In the genomic region with DNA sequence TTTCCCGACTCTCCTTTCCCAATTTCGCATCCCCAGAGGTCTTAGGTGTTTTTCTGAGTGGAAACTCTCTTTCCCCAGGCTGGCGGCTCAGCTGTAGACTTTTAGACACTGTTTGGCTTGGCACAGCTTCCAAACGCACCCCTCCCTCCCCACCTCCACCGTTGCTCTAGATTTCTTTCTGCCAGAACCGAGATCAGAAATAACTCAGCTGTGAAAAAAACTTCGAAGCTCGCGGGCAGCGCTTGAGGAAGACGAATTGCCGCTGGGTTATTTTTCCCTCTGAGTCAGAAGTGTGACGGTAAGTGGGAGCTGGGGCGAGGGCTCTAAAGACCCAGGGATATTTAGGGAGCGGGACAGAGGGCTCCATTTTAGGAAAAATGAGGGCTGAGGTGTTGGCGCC, we compare ENCODE assay signal across 13 mouse cellular contexts. TPM values are rescaled to one million over a fixed set of nuclear protein-coding genes. Genes with fewer than 3 reads are reported as not detected.
DNase-seq lines count a peak whose midpoint lies in the region.
"Had no signal": no experiment of that assay in that cellular context is flagged by ENCODE, and none has a peak within 500 bp of the region (broad histone marks: within the 10 kb centered on the region; RNA-seq: fewer than 3 reads in every experiment).

No protein-coding gene starts in this region.

- H3K36me3 ChIP-seq in embryonic facial prominence, embryonic 10.5 days (replicated peaks): no peaks in the 10 kb centered on the region
- H3K36me3 ChIP-seq: G1E; hindbrain, embryonic 15.5 days had no signal

- H3K9me3 ChIP-seq in embryonic facial prominence, embryonic 10.5 days: no peaks in the 10 kb centered on the region
- H3K9me3 ChIP-seq: hindbrain, embryonic 15.5 days had no signal

- H3K4me1 ChIP-seq in embryonic facial prominence, embryonic 10.5 days: peaks cover 28% of the 10 kb centered on the region

- H3K4me3 ChIP-seq in embryonic facial prominence, embryonic 10.5 days: no peak overlapping the region
- H3K4me3 ChIP-seq: hindbrain, embryonic 15.5 days had no signal

- WGBS in embryonic facial prominence, embryonic 10.5 days: 80% methylated on average over 16 of the region's 16 CpGs

- H3K27ac ChIP-seq in embryonic facial prominence, embryonic 10.5 days (replicated peaks): 0 out of 2 replicates have a peak overlapping the region, but pooled peaks have one; percentile 7
- H3K27ac ChIP-seq: hindbrain, embryonic 15.5 days had no signal

- DNase-seq in kidney, postnatal 4 days: peak; percentile 30
- no peak for DNase-seq in kidney, adult 11 months
- DNase-seq in embryonic facial prominence, embryonic 10.5 days (ENCODE audit: low spot score): no peak
- peak; percentile 57 to 68 for DNase-seq in frontal cortex, postnatal 25 days (ENCODE audit: low spot score in 2 of 2)
- peak; percentile 79 to 88 for DNase-seq in right cerebral cortex, adult 2 months (ENCODE audit: low spot score in 2 of 2)
- DNase-seq in adrenal gland, postnatal 10 days: no peak
- no peak for DNase-seq in adrenal gland, adult 18-20 months (ENCODE audit: low spot score in 2 of 2)
- DNase-seq: adrenal gland, postnatal 25 days; cerebellum, adult 8-10 months; lung, postnatal 4 days; retina, postnatal 1 day had no signal

- H3K27me3 ChIP-seq in embryonic facial prominence, embryonic 10.5 days (replicated peaks; ENCODE audit: low read depth, poor library complexity, severe bottlenecking): peaks cover 9% of the 10 kb centered on the region; the same call in 1 of the 2 replicates
- H3K27me3 ChIP-seq: hindbrain, embryonic 15.5 days had no signal

RNA-seq across cellular contexts. Expression of a gene that starts 21.5 kb away (rescaled TPM):
- 51.4 and 52.4 TPM in 2 replicates for polyA plus RNA-seq in embryonic facial prominence, embryonic 10.5 days (2016; fragmentation: Nextera tagmentation; extraction: Ambion mirVana)
- total RNA-seq in adrenal gland, postnatal 10 days (2021): 1 to 10 TPM; 5.5 to 9.4 TPM
- total RNA-seq in adrenal gland, adult 18-20 months (2021): 1 to 10 TPM; 2.9 to 5.6 TPM
- polyA plus RNA-seq: G1E had no signal

RNA-seq across cellular contexts. Expression of a gene that starts 33.0 kb away (rescaled TPM):
- polyA plus RNA-seq in embryonic facial prominence, embryonic 10.5 days (2016; fragmentation: Nextera tagmentation; extraction: Ambion mirVana): 6.4 and 7.0 TPM in 2 replicates
- total RNA-seq in adrenal gland, postnatal 10 days (2021): under 1 TPM in 1 of 2 experiments, not detected in 1; 0.27 TPM
- not detected for total RNA-seq in adrenal gland, adult 18-20 months (2021)
- total RNA-seq: adrenal gland, postnatal 25 days; G1E had no signal
- polyA plus RNA-seq: G1E had no signal

Comparison
In these comparisons a context has a peak if more than half of its experiments do, and no peak if none do; other contexts are left out.
1. DNase-seq: peak in kidney, postnatal 4 days (2 of 2), frontal cortex, postnatal 25 days (2 of 2) and right cerebral cortex, adult 2 months (2 of 2); none in kidney, adult 11 months (single experiment), embryonic facial prominence, embryonic 10.5 days (single experiment), adrenal gland, postnatal 10 days (single experiment) and adrenal gland, adult 18-20 months (0 of 2).